Mouse (Mus musculus) G1E (cell line): ENCODE data around the gene 4930415O20Rik. TPM values are rescaled to one million over a fixed set of nuclear protein-coding genes. Genes with fewer than 3 reads are reported as not detected.
A peak's percentile ranks its signal among the peaks of the same experiment; 100 is the strongest.

Experiments used
- ATAC-seq: 2 replicates; pipeline ENCODE4 v1.8.0; 2016; ENCODE audit warnings: mild to moderate bottlenecking; ENCODE audit not compliant: insufficient number of reproducible peaks, poor library complexity, low FRiP score, severe bottlenecking; ENCODE audit errors: extremely low read depth
- DNase-seq: peaks from one replicate; pipeline ENCODE4 v3.0.0; 2012; ENCODE audit warnings: low spot score
- H3K27me3 ChIP-seq: 2 replicates; pipeline ENCODE4 v1.6.1; 2012; ENCODE audit warnings: mild to moderate bottlenecking, low read length, inconsistent platforms; ENCODE audit not compliant: insufficient read depth
- H3K36me3 ChIP-seq: replicated peaks from 2 replicates; pipeline ENCODE3; 2012; ENCODE audit warnings: mild to moderate bottlenecking, inconsistent platforms
- H3K4me1 ChIP-seq: 2 replicates; pipeline ENCODE4 v1.6.1; 2012; ENCODE audit warnings: low read depth, low read length, inconsistent platforms, mixed read lengths; ENCODE audit not compliant: insufficient read depth
- H3K4me3 ChIP-seq: 2 replicates; pipeline ENCODE4 v1.5.1; 2012; ENCODE audit warnings: low read depth, mild to moderate bottlenecking, inconsistent platforms, low read length, moderate library complexity, mixed read lengths
- H3K9me3 ChIP-seq: replicated peaks from 2 replicates; pipeline ENCODE4 v1.6.1; 2012; ENCODE audit warnings: inconsistent platforms
- CTCF ChIP-seq: IDR thresholded peaks from 2 replicates; pipeline ENCODE4 v1.5.1; 2012; ENCODE audit warnings: low read depth, low read length, inconsistent platforms, mixed read lengths
- GATA1 ChIP-seq: IDR thresholded peaks from 2 replicates; pipeline ENCODE4 v1.6.1; 2012; ENCODE audit warnings: borderline replicate concordance, low read length, inconsistent platforms, mixed read lengths
- GATA2 ChIP-seq: IDR thresholded peaks from 2 replicates; pipeline ENCODE4 v1.6.1; 2012; ENCODE audit warnings: low read depth, low read length, inconsistent platforms, borderline replicate concordance
- POLR2AphosphoS5 ChIP-seq: IDR thresholded peaks from 2 replicates; pipeline ENCODE4 v1.6.1; 2012; ENCODE audit warnings: low read depth, low read length, inconsistent platforms; ENCODE audit not compliant: insufficient replicate concordance
- TAL1 ChIP-seq: conservative IDR thresholded peaks from 2 replicates; pipeline ENCODE4 v1.6.1; 2012; ENCODE audit warnings: low read depth, low read length, inconsistent platforms, mixed read lengths
- polyA plus RNA-seq: library from polyadenylated mRNA; stranded (reverse); fragments of >175 nt; gene quantifications from 2 replicates; pipeline ENCODE4 v1.2.3, GENCODE M21; 2012
- total RNA-seq, 2 experiments: library from RNA; stranded (forward) in 1 of 2; stranded (reverse) in 1 of 2; fragments of 200-1000 nt in 1 of 2; fragments of >200 nt in 1 of 2; fragmentation: Nextera tagmentation in 1 of 2; gene quantifications; 2 replicates each; pipeline ENCODE4 v1.2.3; 2014 to 2017

4930415O20Rik gene
- total and polyA plus RNA-seq, 3 experiments: not detected

DNA sequence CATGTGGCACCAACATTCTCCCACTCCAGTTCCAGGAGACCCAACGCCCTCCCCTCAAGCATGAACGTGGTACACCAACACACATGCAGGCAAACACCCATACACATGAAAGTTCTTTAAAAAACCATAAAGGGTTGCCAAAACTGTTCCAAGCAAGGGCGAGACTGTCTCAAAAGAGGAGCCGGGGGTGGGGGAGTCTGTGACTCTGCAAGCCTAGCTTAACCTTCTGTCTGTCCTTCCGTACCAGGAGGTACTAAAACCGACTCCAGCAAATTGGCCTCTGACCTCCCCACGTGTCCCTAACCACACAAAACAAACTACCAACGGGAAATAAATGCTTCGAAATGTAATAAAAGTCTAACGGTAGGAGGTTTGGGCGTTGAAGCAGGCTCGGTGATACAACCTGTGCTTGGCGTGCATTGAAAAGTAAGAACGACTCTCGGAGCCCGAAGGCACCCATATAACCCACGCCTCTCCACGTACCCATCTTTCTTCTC, 37.7 kb upstream of the 4930415O20Rik start:
- peak; percentile 45 for DNase-seq
- no peak for ATAC-seq
- Histone ChIP-seq H3K27me3 (no peaks in the 10 kb centered on the region), H3K4me1 (peaks cover 28% of the 10 kb centered on the region), H3K4me3 (peak overlapping the region; percentile 87), H3K36me3 (peaks cover 62% of the 10 kb centered on the region), H3K9me3 (no peaks in the 10 kb centered on the region)
- no peak for TF ChIP-seq CTCF
- TF ChIP-seq GATA1: no peak
- TF ChIP-seq POLR2AphosphoS5: no peak
- no peak for TF ChIP-seq GATA2
- TF ChIP-seq TAL1: no peak

GRCm38 (mm10) chr15:98533881-98534627, 36.8 kb upstream of the 4930415O20Rik start, which contains the start of gene Kansl2:
Kansl2 (minus strand) TSS chr15:98534264.
- H3K36me3 ChIP-seq: peaks cover 61% of the 10 kb centered on the region
- no peaks in the 10 kb centered on the region for H3K27me3 ChIP-seq
- DNase-seq (peak; percentile 99), ATAC-seq (peak; percentile 98)
- TF ChIP-seq POLR2AphosphoS5 (no peak), CTCF (no peak), GATA1 (no peak), TAL1 (no peak), GATA2 (no peak)
- H3K9me3 ChIP-seq: no peaks in the 10 kb centered on the region
- peaks cover 20% of the 10 kb centered on the region for H3K4me1 ChIP-seq
- peak within 1 kb of the TSS; percentile 87 for H3K4me3 ChIP-seq

DNA sequence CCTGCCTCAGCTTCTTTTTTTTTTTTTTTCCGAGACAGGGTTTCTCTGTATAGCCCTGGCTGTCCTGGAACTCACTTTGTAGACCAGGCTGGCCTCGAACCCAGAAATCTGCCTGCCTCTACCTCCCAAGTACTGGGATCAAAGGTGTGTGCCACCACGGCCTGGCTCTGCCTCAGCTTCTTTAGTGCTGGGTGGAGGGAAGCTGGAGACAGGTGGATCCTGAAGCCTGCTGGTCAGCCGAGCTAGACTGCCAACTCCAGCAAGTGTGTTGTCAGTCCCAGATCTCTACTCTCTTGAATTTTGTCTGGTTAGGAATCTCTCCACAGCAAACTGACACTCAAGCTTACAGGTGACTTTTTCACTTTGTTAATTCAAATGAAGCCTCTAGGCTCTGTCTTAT, 34.9 kb upstream of the 4930415O20Rik start:
- Histone ChIP-seq H3K4me1 (peaks cover 18% of the 10 kb centered on the region), H3K4me3 (no peak overlapping the region), H3K36me3 (peaks cover 63% of the 10 kb centered on the region), H3K9me3 (no peaks in the 10 kb centered on the region), H3K27me3 (no peaks in the 10 kb centered on the region)
- DNase-seq: no peak
- no peak for TF ChIP-seq GATA2
- no peak for TF ChIP-seq GATA1
- no peak for TF ChIP-seq POLR2AphosphoS5
- TF ChIP-seq CTCF: no peak
- no peak for TF ChIP-seq TAL1
- ATAC-seq: no peak

DNA sequence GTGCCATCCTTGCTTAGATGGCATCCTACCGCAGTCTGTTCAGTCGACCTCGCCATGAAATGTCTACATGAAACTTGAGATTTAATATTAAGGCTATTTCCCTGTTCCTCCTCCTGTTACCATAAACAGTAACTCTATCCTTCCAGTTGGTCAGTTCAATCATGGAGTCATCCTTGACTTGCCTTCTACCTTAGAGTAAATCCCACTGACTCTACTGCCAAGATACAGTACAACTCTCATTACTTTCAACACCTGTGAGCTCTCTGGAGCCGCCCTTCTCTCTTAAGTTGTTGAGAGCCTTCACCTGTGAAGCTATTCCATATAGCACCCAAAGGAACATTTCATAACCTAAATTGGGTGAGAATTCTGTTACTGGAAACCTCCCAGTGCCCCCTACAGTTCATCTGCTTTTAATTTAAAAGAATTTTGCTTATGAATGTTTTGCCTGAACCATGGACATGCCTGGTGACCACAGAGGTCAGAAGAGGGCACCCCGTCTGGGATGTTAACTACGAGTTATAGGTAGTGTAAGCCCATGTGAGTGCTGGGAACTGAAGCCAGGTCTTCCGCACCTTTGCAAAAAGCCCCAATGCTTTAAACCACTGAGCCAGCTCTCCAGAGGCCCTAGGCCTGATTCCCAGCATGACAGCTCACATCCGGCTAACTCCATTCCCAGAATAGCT, 33.8 kb upstream of the 4930415O20Rik start:
- Histone ChIP-seq H3K9me3 (no peaks in the 10 kb centered on the region), H3K4me3 (no peak overlapping the region), H3K4me1 (peaks cover 14% of the 10 kb centered on the region), H3K27me3 (no peaks in the 10 kb centered on the region), H3K36me3 (peaks cover 63% of the 10 kb centered on the region)
- DNase-seq: no peak
- ATAC-seq: no peak
- TF ChIP-seq POLR2AphosphoS5 (no peak), TAL1 (no peak), CTCF (no peak), GATA2 (no peak), GATA1 (no peak)

DNA sequence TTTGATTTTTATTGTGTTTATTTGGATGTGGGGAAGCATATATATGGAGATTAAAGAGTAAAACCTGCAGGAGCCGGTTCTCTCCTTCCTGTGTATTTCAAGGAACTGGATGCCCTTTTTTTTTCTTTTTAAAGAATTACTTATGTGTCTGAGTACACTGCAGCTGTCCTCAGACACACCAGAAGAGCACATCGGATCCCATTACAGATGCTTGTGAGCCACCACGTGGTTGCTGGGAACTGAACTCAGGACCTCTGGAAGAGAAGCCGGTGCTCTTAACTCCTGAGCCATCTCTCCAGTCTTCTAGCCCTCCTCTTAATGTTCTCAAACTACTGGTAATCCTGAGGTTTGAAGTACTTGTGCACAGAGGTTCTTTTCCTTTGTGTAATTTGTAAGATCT, 32.9 kb upstream of the 4930415O20Rik start:
- no peak overlapping the region for H3K4me3 ChIP-seq

DNA sequence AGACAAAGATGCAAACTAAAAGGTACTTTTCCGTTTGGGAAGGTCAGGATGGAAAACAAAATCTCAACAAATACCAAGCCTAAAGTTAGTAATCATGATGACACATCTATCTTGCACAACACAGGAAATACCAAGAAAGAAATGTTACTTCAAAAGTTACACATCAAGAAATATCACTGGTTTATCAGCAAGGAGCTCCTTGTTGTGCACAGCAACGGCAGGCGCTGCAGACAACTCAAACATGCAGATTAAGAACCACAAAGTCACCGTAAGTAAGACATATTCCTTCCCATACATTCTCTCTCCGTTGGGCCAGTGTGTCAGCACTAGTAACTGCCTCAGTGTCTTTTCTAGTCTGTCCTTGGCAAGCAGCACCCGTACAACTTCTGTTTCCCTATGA, 29.7 kb upstream of the 4930415O20Rik start:
- DNase-seq (no peak), ATAC-seq (no peak)

More for the DNA sequence above, 32.9 kb upstream of the 4930415O20Rik start:
- peaks cover 14% of the 10 kb centered on the region; the same call in 1 of the 2 replicates for H3K4me1 ChIP-seq
- ATAC-seq: no peak
- no peaks in the 10 kb centered on the region for H3K27me3 ChIP-seq
- DNase-seq: no peak
- TF ChIP-seq TAL1: no peak
- TF ChIP-seq POLR2AphosphoS5: no peak
- TF ChIP-seq GATA2: no peak
- TF ChIP-seq GATA1: no peak
- no peak for TF ChIP-seq CTCF
- H3K36me3 ChIP-seq: peaks cover 64% of the 10 kb centered on the region
- no peaks in the 10 kb centered on the region for H3K9me3 ChIP-seq

More for the DNA sequence above, 29.7 kb upstream of the 4930415O20Rik start:
- Histone ChIP-seq H3K4me3 (no peak overlapping the region), H3K36me3 (peaks cover 92% of the 10 kb centered on the region), H3K9me3 (no peaks in the 10 kb centered on the region), H3K27me3 (no peaks in the 10 kb centered on the region), H3K4me1 (peaks cover 30% of the 10 kb centered on the region)
- no peak for TF ChIP-seq POLR2AphosphoS5
- no peak for TF ChIP-seq CTCF
- TF ChIP-seq GATA1: no peak
- TF ChIP-seq GATA2: no peak
- TF ChIP-seq TAL1: no peak
